Mouse (Mus musculus) C2C12 (cell line): Measurements from ENCODE around the gene Flywch1.

ENCODE experiments used
- CTCF ChIP-seq: IDR thresholded peaks from one replicate; pipeline ENCODE4 v1.5.1; 2011; ENCODE audit not compliant: control insufficient read depth, insufficient read depth, insufficient read length
- MAX ChIP-seq: IDR thresholded peaks from one replicate; pipeline ENCODE4 v1.6.1; 2011; ENCODE audit warnings: mild to moderate bottlenecking, control low read depth

DNA sequence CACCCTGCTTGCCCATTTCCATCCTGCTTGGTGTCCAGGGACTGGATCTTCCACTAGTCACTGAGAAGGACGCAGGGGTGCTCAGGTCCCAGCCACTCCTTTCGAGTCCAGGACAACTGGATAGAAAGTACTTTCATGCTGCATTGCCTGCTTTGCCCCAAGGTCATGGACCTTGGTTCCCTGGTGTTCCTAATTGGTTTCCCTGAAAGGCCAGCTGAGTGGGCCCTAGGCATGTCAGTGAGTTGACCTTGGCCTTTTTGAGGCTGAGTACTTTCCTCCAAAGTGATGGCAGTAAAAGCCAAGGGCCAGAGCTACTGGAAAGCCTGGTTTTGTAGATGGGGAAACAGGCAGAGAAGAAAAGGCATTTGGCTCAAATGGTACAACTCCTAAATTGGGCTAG is 49.5 kb downstream of the Flywch1 start:
- TF ChIP-seq CTCF: no peak
- no peak for TF ChIP-seq MAX
